Mouse (Mus musculus) cerebellum, postnatal 25 days (tissue): ENCODE data around the gene Tenm4.
A peak's percentile ranks its signal among the peaks of the same experiment; 100 is the strongest.

ENCODE experiments used
- DNase-seq, 2 experiments: peaks; one replicate each; pipeline ENCODE4 v3.0.0; 2021; ENCODE audit warnings: mixed read lengths in 2 of 2

Gene Tenm4

GRCm38 (mm10) chr7:96708071-96708470, 537.0 kb downstream of the Tenm4 start:
- DNase-seq: no peak

GRCm38 (mm10) chr7:96708561-96708960, 537.5 kb downstream of the Tenm4 start:
- DNase-seq: no peak

GRCm38 (mm10) chr7:96708968-96709367, 537.9 kb downstream of the Tenm4 start:
- DNase-seq: no peak

GRCm38 (mm10) chr7:96709891-96710290, 538.8 kb downstream of the Tenm4 start:
- no peak for DNase-seq

- no peak for DNase-seq
Measured at GRCm38 (mm10) chr7:96710658-96711071, 539.6 kb downstream of the Tenm4 start.

- DNase-seq: peak in 1 of 2 experiments; percentile 24
Measured at GRCm38 (mm10) chr7:96712876-96713275, 541.8 kb downstream of the Tenm4 start.

GRCm38 (mm10) chr7:96716911-96717310, 545.9 kb downstream of the Tenm4 start:
- no peak for DNase-seq

GRCm38 (mm10) chr7:96718201-96719155, 547.4 kb downstream of the Tenm4 start:
- no peak for DNase-seq

GRCm38 (mm10) chr7:96719926-96720325, 548.9 kb downstream of the Tenm4 start:
- no peak for DNase-seq

GRCm38 (mm10) chr7:96720465-96720864, 549.4 kb downstream of the Tenm4 start:
- DNase-seq: no peak

- no peak for DNase-seq
Measured at GRCm38 (mm10) chr7:96722796-96723195, 551.8 kb downstream of the Tenm4 start.

GRCm38 (mm10) chr7:96725603-96726002, 554.6 kb downstream of the Tenm4 start:
- DNase-seq: no peak

- DNase-seq: no peak
Measured at GRCm38 (mm10) chr7:96730360-96730759, 559.3 kb downstream of the Tenm4 start.

- DNase-seq: no peak
Measured at GRCm38 (mm10) chr7:96731947-96732346, 560.9 kb downstream of the Tenm4 start.

GRCm38 (mm10) chr7:96734315-96735058, 563.4 kb downstream of the Tenm4 start:
- DNase-seq: no peak

- DNase-seq: no peak
Measured at GRCm38 (mm10) chr7:96740631-96741030, 569.6 kb downstream of the Tenm4 start.

- DNase-seq: no peak
Measured at GRCm38 (mm10) chr7:96742221-96742620, 571.2 kb downstream of the Tenm4 start.

- no peak for DNase-seq
Measured at GRCm38 (mm10) chr7:96745956-96746355, 574.9 kb downstream of the Tenm4 start.

- DNase-seq: no peak
Measured at GRCm38 (mm10) chr7:96746706-96747105, 575.7 kb downstream of the Tenm4 start.

GRCm38 (mm10) chr7:96748538-96749045, 577.5 kb downstream of the Tenm4 start:
- DNase-seq: no peak

GRCm38 (mm10) chr7:96749753-96750152, 578.7 kb downstream of the Tenm4 start:
- no peak for DNase-seq

- no peak for DNase-seq
Measured at GRCm38 (mm10) chr7:96751236-96751635, 580.2 kb downstream of the Tenm4 start.

GRCm38 (mm10) chr7:96752776-96753175, 581.7 kb downstream of the Tenm4 start:
- DNase-seq: no peak
